Mouse (Mus musculus) liver, adult 2 months (tissue): ENCODE results near the gene Drg2.

ENCODE experiments used
- CTCF ChIP-seq: fragments of 200-500 bp; IDR thresholded peaks from 2 replicates; pipeline ENCODE4 v1.5.1; 2011; ENCODE audit warnings: low read depth, low read length, control low read depth
- POLR2A ChIP-seq: fragments of 200-500 bp; IDR thresholded peaks from 2 replicates; pipeline ENCODE4 v1.6.1; 2011; ENCODE audit warnings: low read length, control low read depth; ENCODE audit not compliant: insufficient read depth; ENCODE audit errors: extremely low read depth

DNA sequence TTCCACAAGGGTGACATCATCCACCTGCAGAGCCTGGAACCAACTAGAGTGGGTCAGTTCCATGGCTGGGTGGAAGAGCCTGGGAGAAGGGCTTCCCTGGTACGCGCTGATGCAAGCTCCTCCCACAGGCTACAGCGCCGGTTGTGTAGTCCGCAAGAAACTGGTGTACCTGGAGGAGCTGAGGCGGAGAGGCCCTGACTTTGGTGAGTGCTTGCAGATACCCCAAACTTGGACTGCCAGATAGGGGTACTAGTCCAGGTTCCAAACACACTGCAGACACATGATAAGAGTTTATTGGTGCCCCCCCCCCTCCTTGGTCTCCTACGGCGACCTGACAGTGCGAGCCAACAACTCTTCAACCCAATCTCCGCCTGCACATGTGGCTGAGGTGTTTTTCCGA lies 54.6 kb downstream of the Drg2 start:
- no peak for TF ChIP-seq CTCF
- TF ChIP-seq POLR2A = no peak
